Mouse (Mus musculus): ENCODE data around the gene Elp1.

The Elp1 gene

GRCm38 (mm10) chr4:56801907-56802668 is at the start of gene Elp1, which contains the start of gene Fam206a:
Gene Elp1 (minus strand): TSS chr4:56802331.
Gene Fam206a (plus strand): TSS chr4:56802345.
- peak; percentile 90 to 99 for DNase-seq

- DNase-seq = no peak
These were observed 48.6 kb upstream of the Elp1 start for GRCm38 (mm10) chr4:56850724-56851123.

DNA sequence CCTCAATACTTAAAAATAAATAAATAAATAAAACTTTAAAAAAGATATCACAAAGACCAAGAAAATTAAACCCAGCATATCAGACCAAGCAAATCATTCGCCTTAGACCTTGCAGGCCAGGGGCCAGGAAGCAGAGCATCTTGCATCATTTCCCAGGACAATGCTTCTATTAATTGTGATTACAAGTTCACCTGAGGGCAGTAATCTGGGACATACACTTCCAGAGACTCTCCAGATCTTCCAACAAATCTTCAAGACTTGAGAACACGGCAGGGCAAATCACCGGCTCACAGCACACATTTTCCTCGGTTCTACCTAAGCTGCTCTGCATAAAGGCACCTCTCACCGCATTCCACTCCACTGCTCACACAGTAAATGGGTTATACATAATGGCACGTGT is 45.9 kb upstream of the Elp1 start:
- no peak for DNase-seq

- no peak for DNase-seq
These were observed 45.3 kb upstream of the Elp1 start for GRCm38 (mm10) chr4:56847400-56847799.

DNA sequence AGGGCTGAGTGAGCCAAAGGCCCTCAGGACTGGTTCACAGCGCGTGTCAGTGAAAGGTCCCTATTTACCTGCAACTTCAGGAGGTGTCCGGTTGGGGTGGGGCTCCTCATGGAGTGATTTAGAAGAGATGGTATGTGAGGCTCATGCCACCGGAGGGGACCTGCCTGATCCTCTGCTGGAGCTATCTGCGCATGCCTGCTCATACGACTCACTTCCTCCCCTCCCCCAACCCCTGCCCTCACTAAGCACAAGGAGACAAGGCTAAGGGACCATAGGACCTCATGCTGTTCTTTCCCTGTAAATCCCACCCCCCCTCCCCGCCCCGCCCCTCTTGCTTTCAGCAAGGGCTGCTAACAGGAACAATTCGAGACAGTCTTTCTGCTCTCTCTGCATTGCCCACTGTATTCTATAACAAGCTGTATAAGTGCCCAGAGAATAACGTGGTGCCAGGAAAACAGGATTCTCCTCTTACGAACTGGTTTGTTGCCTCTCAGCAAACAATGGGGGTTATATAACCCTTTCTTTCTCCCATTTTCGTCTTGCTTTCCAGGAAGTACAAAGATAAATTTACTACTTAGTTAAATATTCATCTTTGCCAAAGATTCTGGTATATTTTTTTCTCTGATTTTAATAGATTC is 43.9 kb upstream of the Elp1 start:
- no peak for DNase-seq

DNA sequence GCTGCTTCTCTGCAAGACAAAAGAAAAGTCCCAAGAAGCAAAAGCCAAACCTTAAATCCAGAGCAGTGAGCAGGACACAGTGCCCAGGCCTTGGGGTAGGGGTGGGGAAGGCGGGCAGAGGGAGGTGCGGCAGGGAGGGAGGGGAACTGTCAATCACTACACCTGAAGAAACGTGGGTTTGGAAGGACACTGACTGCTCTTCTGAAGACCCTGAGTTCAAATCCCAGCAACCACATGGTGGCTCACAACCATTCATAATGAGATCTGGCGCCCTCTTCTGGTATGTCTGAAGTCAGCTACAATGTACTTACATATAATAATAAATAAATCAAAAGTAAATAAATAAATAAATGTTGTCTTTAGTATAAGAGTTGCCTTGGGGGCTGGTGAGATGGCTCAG is 42.8 kb upstream of the Elp1 start:
- no peak for DNase-seq

- DNase-seq = no peak
These were observed 41.8 kb upstream of the Elp1 start for GRCm38 (mm10) chr4:56843963-56844362.

GRCm38 (mm10) chr4:56842501-56842900 is 40.4 kb upstream of the Elp1 start:
- no peak for DNase-seq

GRCm38 (mm10) chr4:56840297-56840696 is 38.2 kb upstream of the Elp1 start:
- no peak for DNase-seq

DNA sequence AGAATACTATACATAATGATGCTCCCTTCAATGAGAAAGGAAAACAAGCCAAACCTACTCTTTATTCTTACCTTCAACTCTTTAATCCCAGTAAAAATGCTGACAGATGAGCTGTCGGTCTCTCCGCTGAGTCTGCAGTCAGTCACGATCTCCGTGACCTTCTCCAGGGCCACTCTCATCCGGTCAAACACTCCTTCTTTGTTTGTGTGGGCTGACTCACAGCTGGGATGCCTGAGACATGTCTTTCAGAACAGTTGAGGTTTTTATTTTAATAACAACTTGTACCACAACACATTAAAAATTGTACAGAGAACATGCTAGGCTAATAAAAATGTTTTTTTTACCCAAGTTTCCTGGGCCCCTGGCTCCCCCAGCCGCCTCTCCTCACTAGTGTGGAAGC is 35.5 kb upstream of the Elp1 start:
- no peak for DNase-seq

- no peak for DNase-seq
These were observed 29.9 kb upstream of the Elp1 start for GRCm38 (mm10) chr4:56831998-56832397.

DNA sequence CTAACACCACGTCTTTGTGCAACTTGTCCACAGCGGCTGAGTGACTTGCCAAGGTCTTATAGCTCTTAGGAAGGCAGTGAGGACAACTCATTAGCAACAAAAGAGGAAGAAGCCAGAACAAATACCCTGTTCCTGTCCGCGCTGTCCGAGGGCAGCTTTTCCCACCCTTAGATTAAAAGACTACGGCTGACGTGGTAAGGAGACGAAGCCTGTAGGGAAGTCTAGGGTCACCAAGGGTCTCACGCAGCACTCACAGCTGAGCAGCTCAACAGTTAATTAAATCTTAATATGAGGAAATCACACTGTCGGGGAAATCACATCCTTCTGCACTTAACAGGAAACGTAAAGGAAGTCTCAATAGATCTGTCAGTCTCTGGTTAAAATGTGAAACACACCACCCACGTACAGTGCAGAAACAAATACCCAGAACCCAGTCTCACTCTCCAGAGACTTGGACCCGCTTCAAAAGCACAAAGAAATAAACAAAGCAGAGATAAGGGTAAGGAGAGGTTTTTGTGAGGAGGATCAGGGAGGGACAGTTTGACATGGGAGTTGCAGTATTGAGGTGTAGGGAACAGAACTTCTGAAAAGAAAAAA is 29.0 kb upstream of the Elp1 start:
- DNase-seq = no peak

DNA sequence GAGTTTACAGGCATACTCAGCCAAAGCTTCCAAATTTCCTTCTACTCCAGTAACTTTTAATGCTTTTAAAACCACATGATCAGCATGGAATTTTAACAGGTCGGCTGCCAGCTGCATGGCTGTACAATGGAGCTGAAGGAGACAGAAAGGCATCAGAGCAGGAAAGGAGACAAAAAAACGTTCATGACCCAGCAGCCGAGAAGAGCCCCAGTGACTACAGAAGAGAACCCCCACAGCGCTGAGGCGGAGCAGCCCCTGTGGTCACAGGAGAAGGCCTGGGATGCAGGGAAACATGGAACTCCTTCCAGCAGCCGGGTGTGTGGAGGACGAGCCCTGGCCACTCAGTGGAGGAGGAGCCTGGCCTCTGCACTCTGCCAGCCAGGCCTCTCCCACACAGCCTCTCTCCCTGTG is 27.4 kb upstream of the Elp1 start:
- DNase-seq = no peak

GRCm38 (mm10) chr4:56828932-56829331 is 26.8 kb upstream of the Elp1 start:
- no peak for DNase-seq

- no peak for DNase-seq
These were observed 22.1 kb upstream of the Elp1 start for GRCm38 (mm10) chr4:56824231-56824630.

DNA sequence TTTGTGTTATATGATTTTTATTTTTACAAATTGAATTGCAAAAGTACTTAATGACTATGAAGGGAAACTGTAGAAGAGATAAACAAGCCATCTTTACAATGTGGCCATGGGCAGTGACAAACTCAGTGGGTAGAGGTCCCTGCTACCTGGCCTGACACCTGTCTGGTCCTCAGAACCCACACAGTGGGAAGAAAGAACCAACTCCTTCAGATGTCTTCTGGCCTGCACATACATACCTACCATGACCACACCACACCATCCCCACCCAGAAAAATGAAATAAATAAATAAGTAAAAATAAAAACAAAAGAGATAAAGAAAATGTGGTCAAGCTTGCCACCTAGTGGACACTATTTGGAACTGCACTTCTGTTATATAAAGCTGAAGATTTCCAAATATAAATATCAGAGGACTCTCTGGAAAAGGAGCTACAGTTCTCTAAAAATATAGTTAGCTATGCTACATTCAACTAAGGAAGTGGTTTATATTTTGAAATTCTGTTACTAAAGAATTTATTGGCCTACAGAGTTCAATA is 18.0 kb upstream of the Elp1 start:
- no peak for DNase-seq

GRCm38 (mm10) chr4:56815131-56815530 is 13.0 kb upstream of the Elp1 start:
- no peak for DNase-seq

DNA sequence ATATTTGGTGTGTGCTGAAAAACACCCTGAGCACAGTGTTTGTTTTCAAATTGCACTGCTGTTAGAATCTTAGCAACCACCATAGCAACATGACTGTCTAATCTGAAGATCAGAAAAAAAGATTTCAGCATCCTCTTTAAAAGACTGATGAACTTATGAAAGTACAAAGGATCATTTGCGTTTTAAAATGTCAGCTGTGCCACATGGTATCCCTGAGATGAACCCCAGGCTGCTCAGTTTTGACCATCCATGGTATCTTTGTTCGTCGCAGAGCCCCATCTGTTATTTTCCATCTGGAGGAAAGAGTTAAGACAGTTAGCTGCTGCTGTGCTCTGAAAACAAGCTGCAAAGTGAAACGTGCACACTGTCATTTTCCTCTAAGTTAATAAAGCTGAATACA is 10.0 kb upstream of the Elp1 start:
- no peak for DNase-seq

GRCm38 (mm10) chr4:56811642-56812041 is 9.5 kb upstream of the Elp1 start:
- no peak for DNase-seq

DNA sequence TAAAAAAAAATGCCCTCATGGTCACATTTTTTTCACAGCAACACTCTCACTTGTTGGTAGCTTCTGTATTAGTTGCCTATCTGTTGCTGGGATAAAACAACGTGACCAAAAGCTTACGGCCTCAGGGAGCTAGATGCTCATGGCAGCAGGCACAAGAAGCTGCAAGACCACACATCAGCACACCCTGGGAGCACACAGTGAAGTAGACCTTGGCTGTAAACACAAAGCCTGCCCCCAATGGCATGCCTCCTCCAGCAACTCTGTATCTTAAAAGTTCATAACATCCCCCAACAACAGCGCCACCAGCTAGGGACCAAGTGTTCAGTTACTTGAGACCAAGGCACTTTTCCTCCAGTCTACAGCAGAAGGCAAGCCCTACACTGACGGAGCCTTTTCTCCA is 6.9 kb upstream of the Elp1 start:
- no peak for DNase-seq

GRCm38 (mm10) chr4:56802669-56803150 is 579 bp upstream of the Elp1 start:
- DNase-seq = no peak

DNA sequence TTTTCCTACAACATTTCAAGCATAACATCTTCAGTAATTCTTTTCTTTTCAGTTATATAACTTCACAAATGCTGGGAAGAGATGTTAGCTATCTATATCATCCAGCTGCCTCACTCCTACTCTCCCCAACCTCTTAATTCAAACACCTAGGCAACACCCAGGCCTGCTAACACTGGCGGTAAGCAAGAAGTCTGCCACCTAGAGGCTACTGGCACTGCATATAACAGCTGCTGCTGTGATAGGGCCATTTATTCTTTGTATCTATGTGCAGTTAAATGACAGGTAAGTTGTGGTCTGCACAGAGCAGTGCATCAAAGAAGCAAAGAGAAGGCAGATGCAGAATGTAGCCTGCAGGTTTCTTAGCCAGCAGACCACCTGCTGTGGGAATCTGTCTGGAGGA is 10.8 kb downstream of the Elp1 start:
- no peak for DNase-seq

- no peak for DNase-seq
These were observed 31.1 kb downstream of the Elp1 start for GRCm38 (mm10) chr4:56771065-56771464.

DNA sequence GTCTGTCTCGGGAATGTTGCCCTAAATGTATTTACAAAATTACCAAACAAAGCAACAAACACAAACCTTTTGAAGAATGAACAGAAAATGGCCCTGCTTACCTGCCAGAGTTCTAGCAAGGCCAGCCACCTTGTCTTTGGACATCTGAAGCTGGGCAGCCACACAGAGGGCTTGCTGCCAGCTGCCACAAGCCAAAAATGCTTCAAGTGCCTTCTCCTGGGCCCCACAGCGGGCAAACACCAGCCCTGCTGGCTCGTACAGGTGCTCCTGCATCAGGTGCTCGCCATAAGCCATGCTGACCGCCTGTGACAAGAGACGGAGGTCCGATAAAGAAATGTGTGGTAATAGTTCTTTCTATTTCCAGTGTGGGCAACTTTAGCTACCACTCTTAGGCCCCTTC is 33.2 kb downstream of the Elp1 start:
- DNase-seq = no peak
